Mouse (Mus musculus) megakaryocyte, embryonic 14.5 days (primary cell): Measurements from ENCODE around the gene Bean1. TPM values are rescaled to one million over a fixed set of nuclear protein-coding genes. Genes with fewer than 3 reads are reported as not detected.

ENCODE experiments used
- H3K27me3 ChIP-seq: replicated peaks from 2 replicates; pipeline ENCODE3; 2012; ENCODE audit warnings: inconsistent platforms
- H3K36me3 ChIP-seq: replicated peaks from 2 replicates; pipeline ENCODE3; 2012; ENCODE audit warnings: low read length, inconsistent platforms, mixed read lengths
- H3K4me1 ChIP-seq: 2 replicates; pipeline ENCODE4 v1.6.1; 2012; ENCODE audit warnings: inconsistent platforms
- H3K4me3 ChIP-seq: replicated peaks from 2 replicates; pipeline ENCODE3; 2012; ENCODE audit warnings: moderate library complexity, mild to moderate bottlenecking, inconsistent platforms
- H3K9me3 ChIP-seq: 2 replicates; pipeline ENCODE4 v1.6.1; 2012; ENCODE audit warnings: inconsistent platforms
- FLI1 ChIP-seq: IDR thresholded peaks from 2 replicates; pipeline ENCODE4 v1.6.1; 2012; ENCODE audit warnings: low read length, inconsistent platforms, mixed read lengths
- GATA1 ChIP-seq: IDR thresholded peaks from 3 replicates; pipeline ENCODE4 v1.6.1; 2012; ENCODE audit warnings: mixed read lengths, low read length, inconsistent platforms, borderline replicate concordance
- polyA plus RNA-seq: library from polyadenylated mRNA; stranded (reverse); fragments of >175 nt; gene quantifications from 2 replicates; pipeline ENCODE4 v1.2.3, GENCODE M21; 2012; ENCODE audit warnings: low replicate concordance; ENCODE audit not compliant: insufficient read depth

The Bean1 gene
- polyA plus RNA-seq, 1 experiment = 1.5 TPM

DNA sequence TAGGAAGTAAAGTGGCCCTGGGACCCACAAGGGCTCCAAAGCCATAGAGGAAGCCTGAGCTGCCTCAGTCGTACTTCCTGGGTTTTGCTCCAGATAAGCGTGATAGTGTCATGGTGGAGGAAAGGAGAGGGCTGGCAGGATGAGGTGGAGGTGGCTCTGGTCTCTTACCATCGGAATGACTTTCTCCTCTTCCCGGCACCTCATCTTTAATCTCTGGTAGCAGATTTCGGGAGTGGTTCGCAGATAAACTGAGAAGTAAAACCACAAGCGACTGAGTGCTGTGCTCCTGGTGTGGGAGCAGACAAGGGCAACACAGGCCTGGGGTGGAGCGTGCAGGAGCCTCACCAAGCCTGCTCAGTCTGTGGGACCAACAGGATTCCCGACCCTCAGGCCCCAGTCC, 60.1 kb downstream of the Bean1 start:
- H3K4me1 ChIP-seq = peaks cover 24% of the 10 kb centered on the region
- peaks cover 99% of the 10 kb centered on the region for H3K36me3 ChIP-seq
- peaks cover 11% of the 10 kb centered on the region for H3K9me3 ChIP-seq
- no peaks in the 10 kb centered on the region for H3K27me3 ChIP-seq
- H3K4me3 ChIP-seq = no peak overlapping the region
- TF ChIP-seq GATA1 (no peak), FLI1 (no peak)

- no peak for TF ChIP-seq FLI1
- TF ChIP-seq GATA1 = no peak
- H3K36me3 ChIP-seq = peaks cover 99% of the 10 kb centered on the region
- peaks cover 26% of the 10 kb centered on the region for H3K4me1 ChIP-seq
- no peaks in the 10 kb centered on the region for H3K27me3 ChIP-seq
- no peak overlapping the region for H3K4me3 ChIP-seq
- H3K9me3 ChIP-seq = peaks cover 11% of the 10 kb centered on the region
Measured at GRCm38 (mm10) chr8:104232039-104232438, 61.8 kb downstream of the Bean1 start.

DNA sequence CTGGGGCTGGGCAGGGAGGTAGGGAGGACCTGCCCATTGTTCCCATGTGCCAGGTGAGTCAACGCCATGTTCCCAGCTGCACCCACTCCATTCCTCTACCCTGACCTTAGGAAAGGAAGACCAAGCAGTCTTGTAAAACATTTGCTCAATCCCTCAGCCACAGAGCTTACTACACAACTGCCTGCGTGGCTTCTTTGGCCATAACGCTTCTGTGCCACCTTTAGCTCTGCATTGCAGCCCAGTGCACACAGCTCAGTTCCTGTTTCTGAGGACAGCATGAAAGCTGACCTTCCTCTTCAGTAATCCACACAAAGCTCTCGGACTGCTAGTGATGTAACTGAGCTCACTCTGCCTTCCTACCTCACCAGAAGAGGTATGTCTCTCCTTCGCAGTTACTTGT, 62.7 kb downstream of the Bean1 start:
- Histone ChIP-seq H3K36me3 (peaks cover 99% of the 10 kb centered on the region), H3K9me3 (peaks cover 11% of the 10 kb centered on the region), H3K4me3 (no peak overlapping the region), H3K27me3 (no peaks in the 10 kb centered on the region), H3K4me1 (peaks cover 29% of the 10 kb centered on the region)
- no peak for TF ChIP-seq GATA1
- no peak for TF ChIP-seq FLI1

- Histone ChIP-seq H3K4me3 (no peak overlapping the region), H3K27me3 (no peaks in the 10 kb centered on the region), H3K36me3 (peaks cover 100% of the 10 kb centered on the region), H3K4me1 (peaks cover 42% of the 10 kb centered on the region), H3K9me3 (peaks cover 11% of the 10 kb centered on the region)
- TF ChIP-seq FLI1 (no peak), GATA1 (no peak)
Measured at GRCm38 (mm10) chr8:104234573-104234972, 64.3 kb downstream of the Bean1 start.

DNA sequence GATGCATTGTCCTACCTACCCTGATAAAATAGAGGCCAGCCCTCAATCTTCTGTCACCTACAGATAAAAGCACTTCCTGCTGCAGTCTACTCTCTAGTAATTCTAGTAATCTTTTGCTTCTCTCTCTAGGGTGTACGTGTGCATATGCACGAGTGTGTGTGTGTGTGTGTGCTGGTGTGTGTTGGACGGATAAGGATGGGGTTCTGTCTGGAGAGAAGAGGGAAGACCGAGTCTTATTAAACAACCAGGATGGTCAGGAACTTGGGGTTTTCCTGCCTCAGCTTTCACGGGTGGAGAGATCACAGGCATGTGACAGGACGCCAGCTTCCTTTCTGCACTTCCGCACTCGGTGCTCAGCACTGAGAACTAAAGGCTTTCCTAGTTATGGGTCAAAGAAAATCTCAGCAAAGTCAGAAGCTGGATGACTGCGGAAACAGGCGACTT, 69.2 kb downstream of the Bean1 start:
- H3K9me3 ChIP-seq = no peaks in the 10 kb centered on the region
- H3K4me1 ChIP-seq = peaks cover 56% of the 10 kb centered on the region
- TF ChIP-seq GATA1 (no peak), FLI1 (no peak)
- peaks cover 100% of the 10 kb centered on the region for H3K36me3 ChIP-seq
- H3K27me3 ChIP-seq = no peaks in the 10 kb centered on the region
- H3K4me3 ChIP-seq = peak overlapping the region; percentile 40

- no peak overlapping the region for H3K4me3 ChIP-seq
- H3K36me3 ChIP-seq = peaks cover 89% of the 10 kb centered on the region
- TF ChIP-seq GATA1 = no peak
- H3K9me3 ChIP-seq = no peaks in the 10 kb centered on the region
- H3K27me3 ChIP-seq = no peaks in the 10 kb centered on the region
- peaks cover 59% of the 10 kb centered on the region for H3K4me1 ChIP-seq
Measured at GRCm38 (mm10) chr8:104242038-104242644, 71.9 kb downstream of the Bean1 start.

DNA sequence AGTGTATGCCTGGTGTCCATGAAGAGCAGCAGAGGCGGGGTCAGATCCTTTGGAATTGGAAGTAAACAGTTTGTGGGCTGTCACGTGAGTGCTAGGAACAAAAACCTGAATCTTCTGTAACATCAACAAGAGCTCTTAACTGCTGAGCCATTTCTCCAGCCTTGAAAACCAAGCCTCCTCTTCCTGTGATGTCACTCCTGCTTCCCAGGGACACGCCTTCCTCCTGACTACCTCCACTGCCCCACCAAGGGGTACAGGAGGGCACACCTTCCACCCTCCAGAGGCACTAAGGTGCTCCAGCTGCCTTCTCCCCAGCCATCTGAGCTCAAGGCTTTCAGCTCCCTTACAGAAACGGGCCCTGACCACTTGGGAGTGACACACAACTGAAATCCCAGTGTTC, 76.4 kb downstream of the Bean1 start:
- Histone ChIP-seq H3K4me1 (peaks cover 57% of the 10 kb centered on the region), H3K9me3 (no peaks in the 10 kb centered on the region), H3K36me3 (peaks cover 44% of the 10 kb centered on the region), H3K4me3 (peak overlapping the region; percentile 96), H3K27me3 (no peaks in the 10 kb centered on the region)
- TF ChIP-seq FLI1 (no peak), GATA1 (no peak)

DNA sequence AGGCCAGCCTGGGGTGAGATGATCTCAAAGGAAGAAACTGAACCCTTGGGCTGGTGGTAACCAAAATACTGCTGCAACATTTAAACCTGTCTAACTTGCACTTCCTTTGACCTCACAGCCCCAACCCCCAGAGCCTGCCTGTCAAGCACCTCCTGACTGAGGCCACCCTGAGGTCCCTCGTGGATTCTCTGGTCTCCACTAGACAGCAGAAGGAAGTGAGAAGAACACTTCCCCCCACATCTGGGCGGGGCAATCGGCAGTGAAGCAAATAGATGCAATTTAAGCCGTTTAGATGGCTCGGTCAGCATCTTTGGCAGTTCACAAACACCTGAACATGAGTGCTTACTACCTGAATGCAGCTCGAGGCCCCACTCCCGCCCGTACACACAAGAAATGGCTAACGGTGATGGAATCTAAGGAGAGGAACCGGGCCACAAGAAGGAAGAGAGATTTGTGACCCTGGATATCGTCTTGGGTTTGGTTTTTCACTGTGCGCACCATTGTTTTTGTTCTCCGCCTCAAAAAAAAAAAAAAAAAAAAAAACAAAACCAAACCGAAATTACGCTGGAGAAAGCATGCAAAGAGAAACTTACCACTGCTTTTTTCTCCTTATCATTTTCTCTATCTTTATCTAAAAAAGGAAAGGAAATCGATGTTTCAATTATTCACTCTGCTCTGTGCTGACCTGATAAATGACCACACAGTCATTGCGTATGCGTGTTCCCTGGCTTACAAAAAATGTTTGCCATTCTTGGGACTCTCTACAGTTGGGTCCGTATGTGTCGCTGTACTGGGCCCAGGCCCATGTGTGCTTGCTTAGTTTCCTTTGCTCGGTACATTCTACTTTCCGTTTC, 77.0 kb downstream of the Bean1 start:
- peak overlapping the region; percentile 96 for H3K4me3 ChIP-seq
- no peak for TF ChIP-seq FLI1
- TF ChIP-seq GATA1 = no peak
- peaks cover 61% of the 10 kb centered on the region for H3K4me1 ChIP-seq
- H3K9me3 ChIP-seq = no peaks in the 10 kb centered on the region
- peaks cover 37% of the 10 kb centered on the region for H3K36me3 ChIP-seq
- H3K27me3 ChIP-seq = no peaks in the 10 kb centered on the region

DNA sequence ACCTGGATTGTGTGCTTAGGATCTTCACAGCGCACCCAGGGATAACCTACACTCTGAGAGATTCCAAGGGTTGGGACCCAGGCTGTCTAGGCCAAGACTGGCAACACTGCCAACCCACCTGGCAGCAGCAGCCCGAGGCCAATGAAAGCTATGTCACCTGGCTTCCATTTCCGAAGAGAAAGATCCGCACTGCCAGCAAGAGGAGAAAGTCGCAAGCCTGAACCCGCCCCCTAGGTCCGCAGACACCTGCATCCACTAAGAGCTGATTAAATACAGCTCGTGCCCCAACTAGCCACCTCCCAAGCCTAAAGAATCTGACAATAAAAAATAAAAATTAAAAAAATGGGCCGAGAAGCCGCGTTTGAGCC, 77.7 kb downstream of the Bean1 start:
- Histone ChIP-seq H3K9me3 (no peaks in the 10 kb centered on the region), H3K36me3 (peaks cover 33% of the 10 kb centered on the region), H3K27me3 (no peaks in the 10 kb centered on the region), H3K4me1 (peaks cover 56% of the 10 kb centered on the region), H3K4me3 (peak overlapping the region; percentile 96)
- no peak for TF ChIP-seq GATA1
- no peak for TF ChIP-seq FLI1

- H3K9me3 ChIP-seq = no peaks in the 10 kb centered on the region
- TF ChIP-seq GATA1 (no peak), FLI1 (no peak)
- peak within 1 kb of the TSS; percentile 96 for H3K4me3 ChIP-seq
- H3K4me1 ChIP-seq = peaks cover 55% of the 10 kb centered on the region
- H3K36me3 ChIP-seq = peaks cover 31% of the 10 kb centered on the region
- H3K27me3 ChIP-seq = no peaks in the 10 kb centered on the region
Measured at GRCm38 (mm10) chr8:104248276-104248675, 78.0 kb downstream of the Bean1 start, which contains the start of gene Tk2. Tk2 (minus strand) TSS chr8:104248558.
